Mouse (Mus musculus) central nervous system, embryonic 11.5 days (tissue): Measurements from ENCODE around the gene Kcnq5. TPM values are rescaled to one million over a fixed set of nuclear protein-coding genes. Genes with fewer than 3 reads are reported as not detected.

Experiments used
- polyA plus RNA-seq: library from polyadenylated mRNA; depleted of rRNA; stranded (reverse); fragments of >200 nt; gene quantifications from 2 replicates; pipeline ENCODE4 v1.2.3, GENCODE M21; 2012; rRNA removed

Gene Kcnq5
- polyA plus RNA-seq: 0.73 and 1.2 TPM in 2 replicates

GRCm38 (mm10) chr1:21961251-21962082, at the start of gene Kcnq5:
Kcnq5 (minus strand) TSS chr1:21961942.

GRCm38 (mm10) chr1:21383256-21383655, 578.5 kb downstream of the Kcnq5 start, which contains the start of gene Khdc1b:
Khdc1b (plus strand) TSS chr1:21383556.

GRCm38 (mm10) chr1:21368031-21368430, 593.7 kb downstream of the Kcnq5 start, which contains the start of gene Khdc1c:
Khdc1c (plus strand) TSS chr1:21368331.

GRCm38 (mm10) chr1:21349341-21349740, 612.4 kb downstream of the Kcnq5 start, which contains the start of gene Khdc1a:
Khdc1a (plus strand) TSS chr1:21349641.

